Mouse (Mus musculus): ENCODE results near the gene Kcnk2.
A peak's percentile ranks its signal among the peaks of the same experiment; 100 is the strongest.

Gene Kcnk2

GRCm38 (mm10) chr1:189402223-189402943, at the start of gene Kcnk2:
Gene Kcnk2 (minus strand): TSS chr1:189402273.
- DNase-seq (ENCODE audit: low spot score in 2 of 2) = no peak

- no peak for DNase-seq (ENCODE audit: low spot score in 2 of 2)
Measured at GRCm38 (mm10) chr1:189440741-189441140, 38.7 kb upstream of the Kcnk2 start.

GRCm38 (mm10) chr1:189437126-189437525, 35.1 kb upstream of the Kcnk2 start:
- no peak for DNase-seq (ENCODE audit: low spot score in 2 of 2)

GRCm38 (mm10) chr1:189435452-189435851, 33.4 kb upstream of the Kcnk2 start:
- no peak for DNase-seq (ENCODE audit: low spot score in 2 of 2)

GRCm38 (mm10) chr1:189431479-189431878, 29.4 kb upstream of the Kcnk2 start:
- DNase-seq (ENCODE audit: low spot score in 2 of 2) = no peak

- no peak for DNase-seq (ENCODE audit: low spot score in 2 of 2)
Measured at GRCm38 (mm10) chr1:189430534-189430933, 28.5 kb upstream of the Kcnk2 start.

GRCm38 (mm10) chr1:189429566-189429965, 27.5 kb upstream of the Kcnk2 start:
- DNase-seq (ENCODE audit: low spot score in 2 of 2) = no peak

GRCm38 (mm10) chr1:189426252-189426651, 24.2 kb upstream of the Kcnk2 start:
- DNase-seq (ENCODE audit: low spot score in 2 of 2) = no peak

GRCm38 (mm10) chr1:189419914-189420313, 17.8 kb upstream of the Kcnk2 start:
- DNase-seq (ENCODE audit: low spot score in 2 of 2) = no peak

GRCm38 (mm10) chr1:189409906-189410305, 7.8 kb upstream of the Kcnk2 start:
- DNase-seq (ENCODE audit: low spot score in 2 of 2) = peak in 1 of 2 experiments; percentile 51

GRCm38 (mm10) chr1:189405221-189405620, 3.1 kb upstream of the Kcnk2 start:
- DNase-seq (ENCODE audit: low spot score in 2 of 2) = no peak

- DNase-seq (ENCODE audit: low spot score in 2 of 2) = no peak
Measured at GRCm38 (mm10) chr1:189403546-189403945, 1.5 kb upstream of the Kcnk2 start.

- DNase-seq (ENCODE audit: low spot score in 2 of 2) = no peak
Measured at GRCm38 (mm10) chr1:189403139-189403538, 1.1 kb upstream of the Kcnk2 start.

- no peak for DNase-seq (ENCODE audit: low spot score in 2 of 2)
Measured at GRCm38 (mm10) chr1:189386848-189387247, 15.2 kb downstream of the Kcnk2 start.

- no peak for DNase-seq (ENCODE audit: low spot score in 2 of 2)
Measured at GRCm38 (mm10) chr1:189386141-189386540, 15.9 kb downstream of the Kcnk2 start.

- no peak for DNase-seq (ENCODE audit: low spot score in 2 of 2)
Measured at GRCm38 (mm10) chr1:189367722-189368121, 34.4 kb downstream of the Kcnk2 start.

GRCm38 (mm10) chr1:189364188-189364587, 37.9 kb downstream of the Kcnk2 start:
- no peak for DNase-seq (ENCODE audit: low spot score in 2 of 2)

GRCm38 (mm10) chr1:189362579-189362978, 39.5 kb downstream of the Kcnk2 start:
- no peak for DNase-seq (ENCODE audit: low spot score in 2 of 2)

GRCm38 (mm10) chr1:189359699-189360098, 42.4 kb downstream of the Kcnk2 start:
- no peak for DNase-seq (ENCODE audit: low spot score in 2 of 2)

GRCm38 (mm10) chr1:189353887-189354286, 48.2 kb downstream of the Kcnk2 start:
- DNase-seq (ENCODE audit: low spot score in 2 of 2) = no peak

GRCm38 (mm10) chr1:189351804-189352203, 50.3 kb downstream of the Kcnk2 start:
- DNase-seq (ENCODE audit: low spot score in 2 of 2) = no peak

- DNase-seq (ENCODE audit: low spot score in 2 of 2) = no peak
Measured at GRCm38 (mm10) chr1:189349205-189349604, 52.9 kb downstream of the Kcnk2 start.

- no peak for DNase-seq (ENCODE audit: low spot score in 2 of 2)
Measured at GRCm38 (mm10) chr1:189345166-189345565, 56.9 kb downstream of the Kcnk2 start.
